ENCODE assay signal across 8 mouse cellular contexts in the genomic region with DNA sequence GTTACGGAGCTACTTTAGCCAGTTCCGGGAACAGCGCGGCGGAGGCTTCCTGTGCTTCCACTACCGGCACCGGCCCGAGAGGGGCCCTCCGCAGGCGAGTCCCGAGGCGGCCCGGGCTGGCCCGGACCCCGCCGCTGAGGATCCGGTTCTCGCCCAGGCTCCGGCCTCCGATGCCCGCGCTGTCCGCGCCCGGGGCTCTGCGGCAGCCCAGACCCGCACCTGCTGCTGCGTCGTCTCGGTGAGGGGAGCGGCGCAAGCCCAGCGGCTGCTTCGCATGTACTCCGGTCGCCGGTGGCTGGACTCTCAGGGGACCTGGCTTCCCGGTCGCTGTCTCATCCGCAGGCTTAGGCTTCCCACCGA. TPM values are rescaled to one million over a fixed set of nuclear protein-coding genes. Genes with fewer than 3 reads are reported as not detected.
A peak's percentile ranks its signal among the peaks of the same experiment; 100 is the strongest.
DNase-seq lines count a peak whose midpoint lies in the region; ATAC-seq and TF ChIP-seq lines count a peak whose summit lies in the region.

No protein-coding gene starts in this region.

- TF ChIP-seq CTCF in cerebellum, adult 2 months (IDR thresholded peaks at IDR 0.05; ENCODE audit: borderline replicate concordance, insufficient read depth, low read depth, low read length) = no peak
- TF ChIP-seq CTCF in spleen, adult 2 months (IDR thresholded peaks at IDR 0.05; ENCODE audit: extremely low read depth, insufficient read depth, insufficient read length, insufficient replicate concordance) = no peak

- intact Hi-C loops in left cerebral cortex, postnatal 25 days (cut with DNase I) = no loop called here

- no peaks in the 10 kb centered on the region for H3K4me1 ChIP-seq in cerebellum, adult 2 months (ENCODE audit: control insufficient read depth, insufficient read depth, low read length)
- H3K4me1 ChIP-seq in spleen, adult 2 months (ENCODE audit: control insufficient read depth, insufficient read depth, insufficient read length) = peaks cover 4% of the 10 kb centered on the region; the same call in 1 of the 2 replicates
- H3K4me1 ChIP-seq in liver, embryonic 11.5 days (replicated peaks; ENCODE audit: control insufficient read depth, insufficient read depth, low read length) = peaks cover 2% of the 10 kb centered on the region; the same call in 1 of the 2 replicates
- H3K4me1 ChIP-seq in stomach, embryonic 16.5 days (ENCODE audit: control insufficient read depth, insufficient read depth, low read length) = peaks cover 7% of the 10 kb centered on the region; the same call in 1 of the 2 replicates

- TF ChIP-seq POLR2A in cerebellum, adult 2 months (IDR thresholded peaks at IDR 0.05; ENCODE audit: borderline replicate concordance, insufficient read depth, low read length) = no peak
- no peak for TF ChIP-seq POLR2A in spleen, adult 2 months (IDR thresholded peaks at IDR 0.05; ENCODE audit: low read depth, low read length)

- H3K4me3 ChIP-seq in cerebellum, adult 2 months (replicated peaks; ENCODE audit: insufficient read depth, low read depth, low read length) = peak overlapping the region; percentile 76
- H3K4me3 ChIP-seq in spleen, adult 2 months (ENCODE audit: extremely low read depth, insufficient read depth, insufficient read length) = peak overlapping the region; percentile 79
- peak overlapping the region; percentile 85 for H3K4me3 ChIP-seq in liver, embryonic 11.5 days (ENCODE audit: low read depth, low read length)
- peak overlapping the region; percentile 94 for H3K4me3 ChIP-seq in stomach, embryonic 16.5 days (replicated peaks; ENCODE audit: low read length)

- H3K9ac ChIP-seq in liver, embryonic 11.5 days (ENCODE audit: low read depth, low read length) = peak overlapping the region; percentile 81
- peak overlapping the region; percentile 92 for H3K9ac ChIP-seq in stomach, embryonic 16.5 days (ENCODE audit: low read length)

- under 1% methylated on average over 41 of the region's 41 CpGs for WGBS in cerebellum, adult 2 months
- under 1% methylated on average over 41 of the region's 41 CpGs for WGBS in spleen, adult 2 months
- under 1% methylated on average over 41 of the region's 41 CpGs for WGBS in liver, embryonic 11.5 days
- WGBS in stomach, embryonic 16.5 days = under 1% methylated on average over 41 of the region's 41 CpGs

- H3K27ac ChIP-seq in cerebellum, adult 2 months (ENCODE audit: insufficient read depth, low read length) = no peak overlapping the region
- H3K27ac ChIP-seq in spleen, adult 2 months (ENCODE audit: insufficient read depth, low read length) = no peak overlapping the region
- H3K27ac ChIP-seq in liver, embryonic 11.5 days (ENCODE audit: low read depth, low read length) = no peak overlapping the region
- peak overlapping the region; percentile 88; the same call in 1 of the 2 replicates for H3K27ac ChIP-seq in stomach, embryonic 16.5 days (ENCODE audit: low read length)

- peaks cover 8% of the 10 kb centered on the region for H3K36me3 ChIP-seq in spleen, adult 2 months (ENCODE audit: control insufficient read depth, insufficient read depth, low read length)
- H3K36me3 ChIP-seq in liver, embryonic 11.5 days (ENCODE audit: control insufficient read depth, insufficient read depth, low read length) = peaks cover 13% of the 10 kb centered on the region
- no peaks in the 10 kb centered on the region for H3K36me3 ChIP-seq in stomach, embryonic 16.5 days (ENCODE audit: control insufficient read depth, insufficient read depth, low read length)

- no peaks in the 10 kb centered on the region for H3K9me3 ChIP-seq in liver, embryonic 11.5 days (ENCODE audit: control insufficient read depth, low read length)
- H3K9me3 ChIP-seq in stomach, embryonic 16.5 days (replicated peaks; ENCODE audit: control insufficient read depth, low read length) = no peaks in the 10 kb centered on the region

- no peaks in the 10 kb centered on the region for H3K27me3 ChIP-seq in cerebellum, adult 2 months (ENCODE audit: control insufficient read depth, insufficient read depth, low read length)
- no peaks in the 10 kb centered on the region for H3K27me3 ChIP-seq in spleen, adult 2 months (ENCODE audit: control insufficient read depth, insufficient read depth, low read length)
- no peaks in the 10 kb centered on the region for H3K27me3 ChIP-seq in liver, embryonic 11.5 days (replicated peaks; ENCODE audit: control insufficient read depth, insufficient read depth, low read length)
- H3K27me3 ChIP-seq in stomach, embryonic 16.5 days (ENCODE audit: control insufficient read depth, insufficient read depth, low read length) = no peaks in the 10 kb centered on the region

- peak overlapping the region; percentile 76 for H3K4me2 ChIP-seq in liver, embryonic 11.5 days
- H3K4me2 ChIP-seq in stomach, embryonic 16.5 days (ENCODE audit: low read depth, low read length) = peak overlapping the region; percentile 98

- no peak for DNase-seq in cerebellum, adult 2 months
- DNase-seq in cerebellum, postnatal 14 days = no peak
- no peak for DNase-seq in spleen, adult 2 months (ENCODE audit: low read depth in 1 of 2, low spot score in 2 of 2)
- DNase-seq in spleen, postnatal 36 days (ENCODE audit: low spot score in 2 of 2) = no peak
- no peak for DNase-seq in liver, embryonic 11.5 days (ENCODE audit: low spot score)
- no peak for DNase-seq in left cerebral cortex, postnatal 25 days (ENCODE audit: low spot score in 2 of 2)
- DNase-seq in right cerebral cortex, postnatal 4 days = no peak

- peak; percentile 37 for ATAC-seq in liver, embryonic 11.5 days (replicated peaks; ENCODE audit: low FRiP score)
- peak; percentile 31 for ATAC-seq in stomach, embryonic 16.5 days (ENCODE audit: insufficient read depth, low FRiP score)

RNA-seq across cellular contexts. Expression of gene Gpatch3, which starts 0.3 kb away (rescaled TPM):
- polyA plus RNA-seq in cerebellum, adult 2 months (2012; rRNA removed) = 9.4 and 10.2 TPM in 2 replicates
- 3.7 and 6.0 TPM in 2 replicates for polyA plus RNA-seq in spleen, adult 2 months (2012; rRNA removed)
- 8.7 and 10.0 TPM in 2 replicates for polyA plus RNA-seq in liver, embryonic 11.5 days (2014; fragmentation: Nextera tagmentation; extraction: Ambion mirVana)
- 3.9 and 4.2 TPM in 2 replicates for polyA plus RNA-seq in stomach, embryonic 16.5 days (2015; fragmentation: Nextera tagmentation; extraction: Ambion mirVana)
- 1 to 10 TPM; 6.5 to 7.3 TPM for total RNA-seq in left cerebral cortex, postnatal 25 days (2021)

RNA-seq across cellular contexts. Expression of gene Gpn2, which starts 9.3 kb away (rescaled TPM):
- 23.6 and 23.9 TPM in 2 replicates for polyA plus RNA-seq in cerebellum, adult 2 months (2012; rRNA removed)
- 36.1 and 55.9 TPM in 2 replicates for polyA plus RNA-seq in spleen, adult 2 months (2012; rRNA removed)
- 23.4 and 24.8 TPM in 2 replicates for polyA plus RNA-seq in liver, embryonic 11.5 days (2014; fragmentation: Nextera tagmentation; extraction: Ambion mirVana)
- 13.8 and 14.3 TPM in 2 replicates for polyA plus RNA-seq in stomach, embryonic 16.5 days (2015; fragmentation: Nextera tagmentation; extraction: Ambion mirVana)
- 10 to 100 TPM in 1 of 2 experiments, 1 to 10 TPM in 1; 9.8 to 10.9 TPM for total RNA-seq in left cerebral cortex, postnatal 25 days (2021)

RNA-seq across cellular contexts. Expression of gene Nr0b2, which starts 21.6 kb away (rescaled TPM):
- 2.1 and 2.6 TPM in 2 replicates for polyA plus RNA-seq in cerebellum, adult 2 months (2012; rRNA removed)
- 3.2 and 4.0 TPM in 2 replicates for polyA plus RNA-seq in spleen, adult 2 months (2012; rRNA removed)
- 0.89 and 1.1 TPM in 2 replicates for polyA plus RNA-seq in liver, embryonic 11.5 days (2014; fragmentation: Nextera tagmentation; extraction: Ambion mirVana)
- 6.6 and 7.2 TPM in 2 replicates for polyA plus RNA-seq in stomach, embryonic 16.5 days (2015; fragmentation: Nextera tagmentation; extraction: Ambion mirVana)
- total RNA-seq in left cerebral cortex, postnatal 25 days (2021) = not detected

RNA-seq across cellular contexts. Expression of gene Sfn, which starts 27.1 kb away (rescaled TPM):
- polyA plus RNA-seq in cerebellum, adult 2 months (2012; rRNA removed) = 4.2 and 4.8 TPM in 2 replicates
- 15.5 and 26.1 TPM in 2 replicates for polyA plus RNA-seq in spleen, adult 2 months (2012; rRNA removed)
- 1.7 and 3.5 TPM in 2 replicates for polyA plus RNA-seq in liver, embryonic 11.5 days (2014; fragmentation: Nextera tagmentation; extraction: Ambion mirVana)
- 339 and 468 TPM in 2 replicates for polyA plus RNA-seq in stomach, embryonic 16.5 days (2015; fragmentation: Nextera tagmentation; extraction: Ambion mirVana)
- total RNA-seq in left cerebral cortex, postnatal 25 days (2021) = 1 to 10 TPM; 1.3 to 1.9 TPM

RNA-seq across cellular contexts. Expression of gene Nudc, which starts 29.0 kb away (rescaled TPM):
- 197 and 231 TPM in 2 replicates for polyA plus RNA-seq in cerebellum, adult 2 months (2012; rRNA removed)
- 28.6 and 28.7 TPM in 2 replicates for polyA plus RNA-seq in spleen, adult 2 months (2012; rRNA removed)
- polyA plus RNA-seq in liver, embryonic 11.5 days (2014; fragmentation: Nextera tagmentation; extraction: Ambion mirVana) = 362 and 377 TPM in 2 replicates
- 194 and 218 TPM in 2 replicates for polyA plus RNA-seq in stomach, embryonic 16.5 days (2015; fragmentation: Nextera tagmentation; extraction: Ambion mirVana)
- total RNA-seq in left cerebral cortex, postnatal 25 days (2021) = 100 to 1,000 TPM; 129 TPM
